Mouse (Mus musculus) stomach, postnatal 0 days (tissue): Measurements from ENCODE around the gene Gpd2. TPM values are rescaled to one million over a fixed set of nuclear protein-coding genes. Genes with fewer than 3 reads are reported as not detected.

Experiments used
- ATAC-seq: fragments of 200-750 bp; cut with Nextera tagmentation; 2 replicates; pipeline ENCODE4 v1.8.0; 2017; ENCODE audit not compliant: low FRiP score, low TSS enrichment
- DNase-seq: peaks from one replicate; pipeline ENCODE4 v3.0.0-alpha.2; 2016; ENCODE audit warnings: low spot score
- H3K27ac ChIP-seq: fragments of 300-500 bp; sonication (generic); replicated peaks from 2 replicates; pipeline ENCODE4 v1.5.1; 2014; ENCODE audit warnings: mild to moderate bottlenecking, control low read depth
- H3K27me3 ChIP-seq: fragments of 300-500 bp; sonication (generic); 2 replicates; pipeline ENCODE4 v1.6.1; 2014; ENCODE audit warnings: low read length; ENCODE audit not compliant: control insufficient read depth, insufficient read depth
- H3K36me3 ChIP-seq: fragments of 300-500 bp; sonication (generic); 2 replicates; pipeline ENCODE4 v1.6.1; 2014; ENCODE audit warnings: low read length, mixed read lengths; ENCODE audit not compliant: control insufficient read depth, insufficient read depth
- H3K4me1 ChIP-seq: fragments of 300-500 bp; sonication (generic); replicated peaks from 2 replicates; pipeline ENCODE4 v1.6.1; 2014; ENCODE audit warnings: antibody characterized with exemption; ENCODE audit not compliant: control insufficient read depth, insufficient read depth
- H3K4me2 ChIP-seq: fragments of 300-500 bp; sonication (generic); replicated peaks from 2 replicates; pipeline ENCODE4 v1.6.1; 2014; ENCODE audit warnings: low read depth, mild to moderate bottlenecking, control low read depth, moderate library complexity
- H3K4me3 ChIP-seq: fragments of 300-500 bp; sonication (generic); 2 replicates; pipeline ENCODE4 v1.5.1; 2014; ENCODE audit warnings: low read depth, low read length, control low read depth
- H3K9ac ChIP-seq: fragments of 300-500 bp; sonication (generic); 2 replicates; pipeline ENCODE4 v1.6.1; 2014; ENCODE audit warnings: mild to moderate bottlenecking, low read length, control low read depth, mixed read lengths
- H3K9me3 ChIP-seq: fragments of 300-500 bp; sonication (generic); 2 replicates; pipeline ENCODE4 v1.6.1; 2016; ENCODE audit warnings: low read length; ENCODE audit not compliant: control insufficient read depth
- CTCF ChIP-seq: IDR thresholded peaks from 2 replicates; pipeline ENCODE4 v1.5.1; 2016; ENCODE audit warnings: antibody characterized with exemption, low read depth, mild to moderate bottlenecking, moderate library complexity
- EP300 ChIP-seq: optimal IDR thresholded peaks from 2 replicates; pipeline ENCODE3; 2016; ENCODE audit warnings: antibody characterized with exemption
- WGBS: fragments of 180-500 bp; shearing (Covaris S2); extraction: QIAGEN DNeasy Blood & Tissue Kit; methylation state at CpG from one replicate; pipeline ENCODE4 v1.1.7; 2014; 5-methylcytosine and 5-hydroxymethylcytosine counted together
- polyA plus RNA-seq: library from polyadenylated mRNA; unstranded; fragments of >200 nt; fragmentation: Nextera tagmentation; extraction: Ambion mirVana; gene quantifications from 2 replicates; pipeline ENCODE4 v1.2.1, GENCODE M21; 2015

Gpd2 gene
- polyA plus RNA-seq, 1 experiment from 2014 or later: 33.5 TPM

GRCm38 (mm10) chr2:57416711-57417110, 179.3 kb downstream of the Gpd2 start:
- Histone ChIP-seq H3K9ac (no peak overlapping the region), H3K36me3 (no peaks in the 10 kb centered on the region), H3K27ac (no peak overlapping the region), H3K27me3 (no peaks in the 10 kb centered on the region), H3K4me1 (no peaks in the 10 kb centered on the region), H3K4me3 (no peak overlapping the region), H3K4me2 (no peak overlapping the region), H3K9me3 (no peaks in the 10 kb centered on the region)
- DNase-seq (no peak), ATAC-seq (no peak)
- WGBS: 85% methylated on average over 1 of the region's 1 CpGs
- TF ChIP-seq EP300 (no peak), CTCF (no peak)

Other genes starting within 250 kb of the Gpd2 start
- 6.4 and 14.1 TPM in 2 replicates for gene Nr4a2, start 113.6 kb upstream of the Gpd2 start, polyA plus RNA-seq